Mouse (Mus musculus) liver, postnatal 0 days (tissue): ENCODE data around the gene Phrf1.

Experiments
- CTCF ChIP-seq: sonication (generic); IDR thresholded peaks from 2 replicates; pipeline ENCODE4 v1.5.1; 2016; ENCODE audit warnings: antibody characterized with exemption, low read depth
- EP300 ChIP-seq: IDR thresholded peaks from 2 replicates; pipeline ENCODE4 v1.6.1; 2016; ENCODE audit warnings: antibody characterized with exemption, low read depth, mild to moderate bottlenecking

- TF ChIP-seq CTCF (no peak), EP300 (no peak)
These were observed 49.4 kb downstream of the Phrf1 start for GRCm38 (mm10) chr7:141277701-141278678.
